Mouse (Mus musculus): ENCODE data around the gene Carhsp1. TPM values are rescaled to one million over a fixed set of nuclear protein-coding genes. Genes with fewer than 3 reads are reported as not detected.
A peak's percentile ranks its signal among the peaks of the same experiment; 100 is the strongest.

Gene Carhsp1
- total RNA-seq (2014; rRNA removed; ENCODE audit: low replicate concordance) (71.6 and 76.6 TPM in 2 replicates), polyA plus RNA-seq (2015; fragmentation: Nextera tagmentation; extraction: Ambion mirVana) (42.7 TPM in 2 replicates)

GRCm38 (mm10) chr16:8671551-8672349 is at the start of gene Carhsp1:
Gene Carhsp1, minus strand, starts transcription at chr16:8672155.
- peak within 1 kb of the TSS; percentile 51 for H3K9ac ChIP-seq (replicated peaks; ENCODE audit: low read depth, low read length)
- H3K9me3 ChIP-seq (replicated peaks; ENCODE audit: control insufficient read depth, low read length), result no peaks in the 10 kb centered on the region
- no peaks in the 10 kb centered on the region for H3K36me3 ChIP-seq (replicated peaks; ENCODE audit: control insufficient read depth, insufficient read depth, low read length)
- peak within 1 kb of the TSS; percentile 72 for H3K4me3 ChIP-seq (ENCODE audit: low read depth, low read length)
- ATAC-seq (ENCODE audit: insufficient read depth, low read depth), result peak; percentile 89
- DNase-seq (ENCODE audit: low spot score), result peak; percentile 91
- TF ChIP-seq CTCF (IDR thresholded peaks at IDR 0.05; ENCODE audit: low read depth) (peak; percentile 42), EP300 (IDR thresholded peaks at IDR 0.05; ENCODE audit: low read depth) (no peak)
- H3K27me3 ChIP-seq (ENCODE audit: control insufficient read depth, insufficient read depth, low read length), result no peaks in the 10 kb centered on the region
- under 1% methylated on average over 63 of the region's 67 CpGs for WGBS
- peaks cover 40% of the 10 kb centered on the region for H3K4me1 ChIP-seq (ENCODE audit: control insufficient read depth, insufficient read depth)
- H3K4me2 ChIP-seq (ENCODE audit: low read depth, low read length), result peak within 1 kb of the TSS; percentile 79
- peak within 1 kb of the TSS; percentile 88 for H3K27ac ChIP-seq (ENCODE audit: low read depth)

DNA sequence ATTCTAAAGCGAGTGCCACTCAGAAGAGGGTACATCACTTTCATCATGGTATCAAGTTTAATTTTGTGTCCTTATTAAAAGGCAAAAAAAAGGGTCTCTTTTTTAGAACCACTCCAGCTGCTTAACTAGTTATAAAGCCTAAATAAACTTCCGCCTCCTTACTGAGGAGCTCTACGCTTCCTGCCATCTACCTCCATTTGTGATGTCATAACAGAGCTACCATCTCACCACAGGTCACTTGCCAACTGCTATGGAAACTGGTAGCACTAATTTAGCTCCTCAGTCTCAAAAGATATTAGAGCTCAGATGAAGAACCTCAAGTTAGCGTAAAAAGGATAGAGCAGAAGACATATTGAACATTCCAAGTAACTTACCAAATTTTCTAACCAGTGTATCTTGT is 48.5 kb upstream of the Carhsp1 start:
- Histone ChIP-seq H3K36me3 (replicated peaks; ENCODE audit: control insufficient read depth, insufficient read depth, low read length) (peaks cover 10% of the 10 kb centered on the region), H3K9me3 (replicated peaks; ENCODE audit: control insufficient read depth, low read length) (no peaks in the 10 kb centered on the region), H3K9ac (replicated peaks; ENCODE audit: low read depth, low read length) (no peak overlapping the region), H3K4me2 (ENCODE audit: low read depth, low read length) (no peak overlapping the region), H3K27me3 (ENCODE audit: control insufficient read depth, insufficient read depth, low read length) (no peaks in the 10 kb centered on the region), H3K4me1 (ENCODE audit: control insufficient read depth, insufficient read depth) (peaks cover 16% of the 10 kb centered on the region; the same call in 1 of the 2 replicates), H3K27ac (ENCODE audit: low read depth) (no peak overlapping the region), H3K4me3 (ENCODE audit: low read depth, low read length) (no peak overlapping the region)
- TF ChIP-seq CTCF (IDR thresholded peaks at IDR 0.05; ENCODE audit: low read depth), result no peak
- no peak for TF ChIP-seq EP300 (IDR thresholded peaks at IDR 0.05; ENCODE audit: low read depth)
- ATAC-seq (ENCODE audit: insufficient read depth, low read depth) (no peak), DNase-seq (ENCODE audit: low spot score) (no peak)
- 89% methylated on average over 4 of the region's 4 CpGs for WGBS

DNA sequence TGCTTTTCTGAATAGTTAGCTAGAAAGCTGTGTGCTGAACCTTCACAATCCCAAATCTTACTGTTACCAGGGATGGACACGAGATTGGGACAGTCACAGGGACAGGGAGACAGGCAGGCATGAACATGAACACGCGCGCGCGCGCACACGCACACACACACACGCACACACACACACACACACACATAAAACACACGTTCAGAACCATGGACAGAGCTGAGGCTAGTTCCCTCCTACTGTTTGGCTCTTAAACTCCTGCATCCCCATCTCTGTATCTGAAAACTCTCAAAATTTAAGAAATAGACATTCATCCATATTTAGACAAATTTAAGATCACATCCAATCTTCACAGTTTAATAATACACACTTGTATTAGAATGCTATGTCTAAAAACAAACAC is 45.8 kb upstream of the Carhsp1 start:
- TF ChIP-seq EP300 (IDR thresholded peaks at IDR 0.05; ENCODE audit: low read depth) (no peak), CTCF (IDR thresholded peaks at IDR 0.05; ENCODE audit: low read depth) (no peak)
- Histone ChIP-seq H3K4me2 (ENCODE audit: low read depth, low read length) (no peak overlapping the region), H3K4me3 (ENCODE audit: low read depth, low read length) (no peak overlapping the region), H3K36me3 (replicated peaks; ENCODE audit: control insufficient read depth, insufficient read depth, low read length) (peaks cover 32% of the 10 kb centered on the region), H3K27me3 (ENCODE audit: control insufficient read depth, insufficient read depth, low read length) (no peaks in the 10 kb centered on the region), H3K4me1 (ENCODE audit: control insufficient read depth, insufficient read depth) (peaks cover 16% of the 10 kb centered on the region; the same call in 1 of the 2 replicates), H3K9ac (replicated peaks; ENCODE audit: low read depth, low read length) (no peak overlapping the region), H3K9me3 (replicated peaks; ENCODE audit: control insufficient read depth, low read length) (no peaks in the 10 kb centered on the region), H3K27ac (ENCODE audit: low read depth) (no peak overlapping the region)
- no peak for DNase-seq (ENCODE audit: low spot score)
- no peak for ATAC-seq (ENCODE audit: insufficient read depth, low read depth)
- WGBS, result 86% methylated on average over 10 of the region's 10 CpGs

DNA sequence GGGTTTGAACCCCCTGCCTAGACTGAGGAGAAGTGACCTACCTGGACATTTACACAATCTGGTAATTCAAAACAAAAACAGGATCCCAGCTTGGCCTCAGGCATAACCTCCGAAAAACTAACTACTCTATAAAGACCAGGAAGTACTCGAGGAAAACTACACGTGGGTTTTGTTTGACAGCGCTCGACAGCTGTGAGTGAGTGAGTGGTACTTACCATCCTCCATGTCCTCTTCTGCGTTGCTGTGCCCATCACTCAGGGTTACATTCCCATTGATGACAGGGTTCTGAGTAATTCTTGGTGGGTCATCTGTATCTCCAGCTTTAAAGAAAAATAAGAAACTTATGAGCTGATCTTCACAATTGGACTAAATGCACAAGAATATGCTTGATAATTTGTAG is 44.3 kb upstream of the Carhsp1 start:
- Histone ChIP-seq H3K27me3 (ENCODE audit: control insufficient read depth, insufficient read depth, low read length) (no peaks in the 10 kb centered on the region), H3K36me3 (replicated peaks; ENCODE audit: control insufficient read depth, insufficient read depth, low read length) (peaks cover 39% of the 10 kb centered on the region), H3K9me3 (replicated peaks; ENCODE audit: control insufficient read depth, low read length) (no peaks in the 10 kb centered on the region), H3K27ac (ENCODE audit: low read depth) (no peak overlapping the region), H3K4me3 (ENCODE audit: low read depth, low read length) (no peak overlapping the region), H3K9ac (replicated peaks; ENCODE audit: low read depth, low read length) (no peak overlapping the region), H3K4me1 (ENCODE audit: control insufficient read depth, insufficient read depth) (peaks cover 16% of the 10 kb centered on the region; the same call in 1 of the 2 replicates), H3K4me2 (ENCODE audit: low read depth, low read length) (no peak overlapping the region)
- ATAC-seq (ENCODE audit: insufficient read depth, low read depth), result no peak
- 62% methylated on average over 6 of the region's 6 CpGs for WGBS
- no peak for DNase-seq (ENCODE audit: low spot score)
- TF ChIP-seq EP300 (IDR thresholded peaks at IDR 0.05; ENCODE audit: low read depth) (no peak), CTCF (IDR thresholded peaks at IDR 0.05; ENCODE audit: low read depth) (no peak)

DNA sequence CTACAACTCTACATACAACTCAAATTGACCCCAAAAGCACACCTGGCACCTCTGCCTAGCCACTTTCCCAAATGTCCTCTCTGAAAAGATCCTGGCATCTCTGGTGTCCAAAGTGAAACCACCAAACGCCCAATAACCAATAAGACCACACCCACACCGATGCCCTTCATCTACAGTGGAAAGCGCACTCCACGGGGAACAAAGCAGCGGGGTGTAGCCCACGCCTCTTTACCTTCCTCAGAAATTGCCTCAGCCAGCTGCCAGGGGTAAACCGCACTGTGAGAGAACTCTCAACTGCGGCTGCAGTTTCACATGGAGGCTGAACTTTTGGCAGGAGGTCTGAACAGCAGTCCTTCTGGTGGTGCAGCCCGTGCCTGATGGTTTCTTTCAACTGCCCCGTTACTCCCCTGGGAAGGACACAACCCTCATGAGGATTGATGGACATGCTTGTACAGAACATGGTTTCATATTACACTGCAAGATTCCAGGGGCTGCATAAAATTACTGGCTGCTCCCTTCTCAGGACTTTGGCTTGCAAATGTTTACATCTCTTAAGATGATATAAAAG is 43.6 kb upstream of the Carhsp1 start:
- Histone ChIP-seq H3K27ac (ENCODE audit: low read depth) (no peak overlapping the region), H3K27me3 (ENCODE audit: control insufficient read depth, insufficient read depth, low read length) (no peaks in the 10 kb centered on the region), H3K4me2 (ENCODE audit: low read depth, low read length) (no peak overlapping the region), H3K36me3 (replicated peaks; ENCODE audit: control insufficient read depth, insufficient read depth, low read length) (peaks cover 45% of the 10 kb centered on the region), H3K9ac (replicated peaks; ENCODE audit: low read depth, low read length) (no peak overlapping the region), H3K4me3 (ENCODE audit: low read depth, low read length) (no peak overlapping the region), H3K9me3 (replicated peaks; ENCODE audit: control insufficient read depth, low read length) (no peaks in the 10 kb centered on the region), H3K4me1 (ENCODE audit: control insufficient read depth, insufficient read depth) (peaks cover 16% of the 10 kb centered on the region; the same call in 1 of the 2 replicates)
- DNase-seq (ENCODE audit: low spot score) (no peak), ATAC-seq (ENCODE audit: insufficient read depth, low read depth) (no peak)
- 71% methylated on average over 10 of the region's 10 CpGs for WGBS
- TF ChIP-seq EP300 (IDR thresholded peaks at IDR 0.05; ENCODE audit: low read depth) (no peak), CTCF (IDR thresholded peaks at IDR 0.05; ENCODE audit: low read depth) (no peak)
